Mouse (Mus musculus): ENCODE data around the gene Slc11a1.

DNA sequence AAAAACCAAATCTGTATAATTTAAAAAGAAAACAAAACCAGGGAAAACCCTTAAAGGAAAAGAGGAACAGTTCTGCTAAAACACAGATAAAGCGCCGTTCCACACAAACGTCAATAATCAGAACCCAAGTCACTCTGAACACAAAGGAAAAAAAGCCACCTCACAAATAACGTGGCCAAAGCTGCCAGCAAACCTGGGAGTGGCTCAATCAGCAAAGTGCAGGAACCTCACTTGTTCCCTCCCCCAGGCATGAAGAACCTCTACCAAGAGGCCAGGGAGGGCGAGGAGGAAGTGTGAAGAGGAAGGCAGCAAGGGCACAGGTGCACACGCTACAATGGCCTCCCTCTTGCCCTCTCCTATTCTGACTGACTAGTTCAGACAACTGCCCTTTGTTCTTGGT, 60.6 kb downstream of the Slc11a1 start:
- no peak for TF ChIP-seq POLR2A (IDR thresholded peaks at IDR 0.05; ENCODE audit: low read depth, low read length)
- TF ChIP-seq CTCF (IDR thresholded peaks at IDR 0.05; ENCODE audit: extremely low read depth, insufficient read depth, insufficient read length, insufficient replicate concordance) = no peak

Measured in spleen, adult 2 months (tissue).